Mouse (Mus musculus) testis, adult 2 months (tissue): ENCODE measurements around the gene Slc13a4. TPM values are rescaled to one million over a fixed set of nuclear protein-coding genes. Genes with fewer than 3 reads are reported as not detected.

Experiments used
- H3K27ac ChIP-seq: fragments of 200-500 bp; 2 replicates; pipeline ENCODE4 v1.5.1; 2012; ENCODE audit warnings: low read depth, low read length; ENCODE audit not compliant: control insufficient read depth, insufficient read depth
- H3K27me3 ChIP-seq: fragments of 200-500 bp; 2 replicates; pipeline ENCODE4 v1.6.1; 2012; ENCODE audit warnings: mild to moderate bottlenecking, low read length, moderate library complexity; ENCODE audit not compliant: control insufficient read depth, insufficient read depth
- H3K36me3 ChIP-seq: fragments of 200-500 bp; 2 replicates; pipeline ENCODE4 v1.6.1; 2012; ENCODE audit warnings: mild to moderate bottlenecking, low read length; ENCODE audit not compliant: control insufficient read depth, insufficient read depth
- H3K4me1 ChIP-seq: fragments of 200-500 bp; 2 replicates; pipeline ENCODE4 v1.6.1; 2012; ENCODE audit warnings: low read length; ENCODE audit not compliant: control insufficient read depth, insufficient read depth
- H3K4me3 ChIP-seq: fragments of 200-500 bp; 2 replicates; pipeline ENCODE4 v1.5.1; 2012; ENCODE audit warnings: low read depth, mild to moderate bottlenecking, low read length, moderate library complexity, mixed read lengths; ENCODE audit not compliant: control insufficient read depth
- CTCF ChIP-seq: fragments of 200-500 bp; IDR thresholded peaks from 2 replicates; pipeline ENCODE4 v1.5.1; 2012; ENCODE audit warnings: low read depth, mild to moderate bottlenecking, inconsistent platforms, low read length, moderate library complexity; ENCODE audit not compliant: control insufficient read depth, insufficient read depth, insufficient replicate concordance
- POLR2A ChIP-seq: fragments of 200-500 bp; IDR thresholded peaks from 2 replicates; pipeline ENCODE4 v1.6.1; 2012; ENCODE audit warnings: low read depth, mild to moderate bottlenecking, inconsistent platforms, low read length, moderate library complexity; ENCODE audit not compliant: control insufficient read depth
- polyA plus RNA-seq: library from polyadenylated mRNA; depleted of rRNA; stranded (reverse); fragments of >200 nt; gene quantifications from 2 replicates; pipeline ENCODE4 v1.2.3, GENCODE M21; 2012; rRNA removed

Gene Slc13a4
- 3.9 and 5.8 TPM in 2 replicates for polyA plus RNA-seq

DNA sequence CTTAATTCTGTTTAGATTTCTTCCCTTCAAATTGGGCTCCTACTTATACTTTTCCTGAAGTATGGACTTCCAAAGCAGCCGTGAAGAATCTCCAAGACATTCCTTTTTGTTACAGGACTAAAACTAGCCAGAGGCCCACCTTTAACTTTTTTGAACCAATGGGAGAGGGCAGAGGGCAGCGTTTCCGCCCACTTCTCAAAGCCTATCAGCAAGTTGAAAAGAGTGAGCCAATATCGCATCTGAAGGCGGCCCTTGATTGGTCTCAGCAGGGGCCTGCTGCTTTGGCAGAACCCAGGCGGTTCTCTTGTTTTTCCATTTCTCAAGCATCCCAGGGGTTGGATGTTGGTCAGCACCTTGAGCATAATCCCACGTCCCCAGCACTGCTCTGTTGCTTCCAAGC, at the start of gene Slc13a4:
Slc13a4 (minus strand) TSS at position 95 of the 400 bp plus-strand sequence.
- no peak within 1 kb of the TSS for H3K27ac ChIP-seq
- peaks cover 2% of the 10 kb centered on the region; the same call in 1 of the 2 replicates for H3K4me1 ChIP-seq
- no peak within 1 kb of the TSS for H3K4me3 ChIP-seq
- no peaks in the 10 kb centered on the region for H3K27me3 ChIP-seq
- no peaks in the 10 kb centered on the region for H3K36me3 ChIP-seq
- TF ChIP-seq POLR2A: no peak
- TF ChIP-seq CTCF: no peak

DNA sequence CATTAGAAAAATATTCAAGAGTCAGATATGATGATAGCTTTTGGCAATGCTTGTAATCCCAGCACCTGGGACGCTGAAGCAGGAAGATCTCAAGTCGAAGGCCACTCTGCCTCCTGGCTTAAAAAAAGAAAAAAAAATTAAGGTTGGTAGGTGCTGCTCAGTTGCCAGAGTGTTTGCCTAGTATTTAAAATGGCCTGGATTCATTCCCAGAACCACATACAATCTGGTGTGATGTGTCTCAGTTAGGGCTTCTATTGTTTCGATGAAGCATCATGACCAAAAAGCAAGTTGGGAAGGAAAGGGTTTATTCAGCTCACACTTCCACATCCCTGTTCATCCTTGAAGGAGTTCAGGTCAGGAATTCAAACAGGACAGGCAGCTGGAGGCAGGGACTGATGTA, 47.4 kb upstream of the Slc13a4 start:
- Histone ChIP-seq H3K27ac (no peak overlapping the region), H3K36me3 (no peaks in the 10 kb centered on the region), H3K27me3 (no peaks in the 10 kb centered on the region), H3K4me3 (no peak overlapping the region), H3K4me1 (peaks cover 6% of the 10 kb centered on the region)
- no peak for TF ChIP-seq CTCF
- TF ChIP-seq POLR2A: no peak

DNA sequence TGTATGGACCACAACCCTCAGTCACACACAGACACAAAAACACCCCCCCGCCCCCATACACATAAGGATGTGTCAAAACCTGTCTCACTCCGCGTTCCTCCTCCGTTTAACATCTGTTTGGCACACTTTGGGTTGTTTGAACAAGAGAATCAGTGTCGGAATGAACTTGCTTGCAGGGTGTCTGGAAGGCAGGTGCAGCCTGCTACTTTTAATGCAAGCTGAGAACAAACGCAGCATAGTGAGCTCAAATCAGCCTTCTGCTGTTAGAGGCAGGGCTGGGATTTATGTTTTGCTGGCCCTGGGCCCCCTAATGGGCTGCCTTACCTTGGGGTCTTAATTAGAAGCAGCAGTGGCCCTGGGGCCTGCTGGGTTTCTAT, 46.7 kb upstream of the Slc13a4 start:
- Histone ChIP-seq H3K36me3 (no peaks in the 10 kb centered on the region), H3K27ac (no peak overlapping the region), H3K4me1 (peaks cover 6% of the 10 kb centered on the region), H3K27me3 (no peaks in the 10 kb centered on the region), H3K4me3 (no peak overlapping the region)
- TF ChIP-seq POLR2A: no peak
- no peak for TF ChIP-seq CTCF

DNA sequence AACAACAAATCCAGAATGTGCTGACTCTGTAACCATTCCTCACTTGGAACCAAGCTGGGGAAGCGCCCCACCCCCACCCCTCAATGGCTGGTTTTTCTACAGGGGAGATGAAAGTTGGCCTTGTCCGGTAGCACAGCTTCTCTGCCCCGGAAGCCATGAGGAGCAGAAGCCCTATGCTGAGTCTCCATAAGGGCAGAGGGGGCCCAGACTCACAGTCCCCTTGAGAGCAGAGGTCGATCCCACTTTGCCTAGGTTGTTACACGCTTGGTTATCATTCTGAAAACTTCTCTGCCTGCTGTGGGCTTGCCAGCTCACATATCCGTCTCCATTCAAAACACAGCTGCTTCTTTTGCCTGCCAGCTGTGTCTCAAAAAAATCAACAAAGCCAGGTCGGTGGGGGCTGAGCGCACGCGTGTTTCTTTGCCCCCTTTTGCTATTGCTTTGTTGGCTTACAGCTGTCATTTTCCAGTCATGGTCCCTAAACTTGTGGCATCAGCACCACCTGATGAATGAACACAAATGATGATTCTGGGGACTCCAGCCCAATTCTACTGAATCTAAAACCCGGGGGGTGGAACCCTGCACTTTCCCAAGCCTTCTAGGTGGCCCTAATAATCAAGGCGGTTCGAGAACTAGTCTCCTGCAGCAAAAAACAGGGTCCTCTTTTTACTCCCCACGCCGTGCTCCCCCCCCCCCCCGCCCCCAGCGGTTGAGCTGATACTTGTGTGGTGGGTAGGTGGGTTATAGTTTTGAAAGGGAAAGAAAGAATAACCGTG, 46.1 kb upstream of the Slc13a4 start:
- TF ChIP-seq CTCF: no peak
- TF ChIP-seq POLR2A: no peak
- Histone ChIP-seq H3K4me3 (no peak overlapping the region), H3K36me3 (no peaks in the 10 kb centered on the region), H3K27me3 (no peaks in the 10 kb centered on the region), H3K4me1 (peaks cover 6% of the 10 kb centered on the region), H3K27ac (no peak overlapping the region)

DNA sequence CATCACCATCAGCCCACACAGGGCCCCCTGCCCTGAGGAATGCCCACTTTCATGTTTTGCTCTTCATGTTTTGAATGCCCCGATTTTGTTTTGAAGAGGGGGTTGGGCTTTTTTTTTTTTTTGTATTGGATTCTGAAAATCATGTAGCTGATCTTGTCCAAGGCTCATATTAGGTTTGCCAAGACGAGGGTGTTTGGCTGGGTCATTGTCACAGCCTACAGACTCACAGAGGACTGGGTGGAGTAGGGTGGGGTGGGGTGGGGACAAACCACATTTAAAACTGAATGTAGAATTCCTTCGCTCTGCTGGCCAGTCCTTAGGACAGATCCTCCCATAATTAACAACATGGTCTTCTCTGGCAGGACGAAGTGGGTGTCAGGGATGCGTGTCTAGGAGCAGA, 45.5 kb upstream of the Slc13a4 start:
- no peaks in the 10 kb centered on the region for H3K27me3 ChIP-seq
- H3K36me3 ChIP-seq: no peaks in the 10 kb centered on the region
- H3K4me1 ChIP-seq: peaks cover 6% of the 10 kb centered on the region
- no peak overlapping the region for H3K4me3 ChIP-seq
- H3K27ac ChIP-seq: no peak overlapping the region
- TF ChIP-seq CTCF (no peak), POLR2A (no peak)

DNA sequence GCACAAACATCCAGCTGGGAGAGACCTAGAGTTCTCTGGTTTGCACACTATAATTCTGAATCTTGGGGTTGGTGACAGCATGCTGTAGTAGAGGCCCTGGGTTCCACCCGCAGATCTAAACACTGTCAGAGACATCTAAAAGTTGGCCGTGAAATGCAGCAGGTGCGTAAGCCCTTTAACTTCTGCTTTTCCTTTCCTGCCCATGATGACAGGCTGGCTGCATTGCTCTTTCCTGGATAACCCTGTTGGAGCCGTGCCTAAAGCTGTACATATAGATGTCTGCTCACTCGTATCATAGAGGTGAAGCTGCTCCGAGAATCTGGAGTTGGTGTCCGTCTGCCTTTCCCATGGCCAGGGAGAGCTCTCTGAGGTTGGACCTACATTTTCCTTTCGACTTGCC, 44.9 kb upstream of the Slc13a4 start:
- Histone ChIP-seq H3K27ac (no peak overlapping the region), H3K36me3 (no peaks in the 10 kb centered on the region), H3K4me3 (no peak overlapping the region), H3K27me3 (no peaks in the 10 kb centered on the region), H3K4me1 (peaks cover 6% of the 10 kb centered on the region)
- TF ChIP-seq POLR2A (no peak), CTCF (no peak)

DNA sequence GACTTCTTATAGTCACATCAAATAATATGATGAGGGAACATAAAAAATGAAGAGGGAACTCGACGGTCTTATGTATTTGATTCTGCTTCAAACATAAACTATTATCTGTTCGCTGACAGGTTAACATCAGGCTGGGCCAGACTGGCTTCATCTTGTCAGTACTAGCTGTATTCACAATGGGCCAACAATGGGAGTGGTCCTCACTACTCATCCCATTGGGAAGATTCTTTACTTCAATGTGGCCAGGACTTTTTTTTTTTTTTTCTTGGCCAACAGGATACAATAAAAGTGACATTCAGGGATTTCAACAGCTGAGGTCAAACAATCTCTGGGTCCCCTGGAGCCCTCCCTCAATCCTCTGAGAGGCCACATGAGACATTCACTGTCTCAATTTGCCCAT, 43.9 kb upstream of the Slc13a4 start:
- H3K27me3 ChIP-seq: no peaks in the 10 kb centered on the region
- peaks cover 6% of the 10 kb centered on the region for H3K4me1 ChIP-seq
- no peaks in the 10 kb centered on the region for H3K36me3 ChIP-seq
- TF ChIP-seq CTCF (no peak), POLR2A (no peak)
- no peak overlapping the region for H3K4me3 ChIP-seq
- no peak overlapping the region for H3K27ac ChIP-seq

DNA sequence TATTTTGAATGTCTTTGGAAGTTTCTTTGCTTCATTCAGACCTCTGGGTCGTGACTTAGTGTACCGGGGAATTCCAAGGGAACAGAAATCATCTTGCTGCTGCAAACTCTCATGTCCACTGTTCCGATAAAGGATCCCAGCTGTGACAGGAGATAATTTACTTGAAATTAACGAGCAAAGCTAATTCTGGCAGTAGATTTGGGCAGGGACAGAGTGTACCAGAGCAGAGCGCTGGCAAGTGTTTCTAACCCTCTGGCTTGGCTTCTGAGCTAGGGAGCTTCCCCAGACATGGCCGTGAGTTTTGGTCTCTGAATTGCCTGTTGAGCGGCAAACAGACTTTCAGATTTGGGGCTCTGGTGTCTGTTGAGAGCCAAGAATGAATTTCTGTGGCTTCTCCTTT, 41.9 kb upstream of the Slc13a4 start:
- Histone ChIP-seq H3K36me3 (no peaks in the 10 kb centered on the region), H3K27ac (no peak overlapping the region), H3K4me1 (peaks cover 6% of the 10 kb centered on the region), H3K4me3 (no peak overlapping the region), H3K27me3 (no peaks in the 10 kb centered on the region)
- TF ChIP-seq POLR2A (no peak), CTCF (no peak)
